Mouse (Mus musculus) forebrain, embryonic 11.5 days (tissue): Measurements from ENCODE around the gene Cldn11. TPM values are rescaled to one million over a fixed set of nuclear protein-coding genes. Genes with fewer than 3 reads are reported as not detected.

ENCODE experiments used
- ATAC-seq: fragments of 200-750 bp; cut with Nextera tagmentation; replicated peaks from 2 replicates; pipeline ENCODE4 v1.8.0; 2017; ENCODE audit warnings: moderate TSS enrichment; ENCODE audit not compliant: low FRiP score
- DNase-seq: peaks from one replicate; pipeline ENCODE4 v3.0.0-alpha.2; 2017; ENCODE audit warnings: low spot score
- H3K27ac ChIP-seq: fragments of 300-500 bp; sonication (generic); 2 replicates; pipeline ENCODE4 v1.5.1; 2014; ENCODE audit warnings: low read depth, low read length
- H3K27me3 ChIP-seq: fragments of 300-500 bp; sonication (generic); 2 replicates; pipeline ENCODE4 v1.6.1; 2014; ENCODE audit warnings: mild to moderate bottlenecking, low read length, mixed read lengths; ENCODE audit not compliant: control insufficient read depth, insufficient read depth
- H3K36me3 ChIP-seq: fragments of 300-500 bp; sonication (generic); 2 replicates; pipeline ENCODE4 v1.6.1; 2014; ENCODE audit warnings: mild to moderate bottlenecking, low read length, moderate library complexity, mixed read lengths; ENCODE audit not compliant: control insufficient read depth, insufficient read depth
- H3K4me1 ChIP-seq: fragments of 300-500 bp; sonication (generic); replicated peaks from 2 replicates; pipeline ENCODE4 v1.6.1; 2014; ENCODE audit warnings: low read length, mixed read lengths; ENCODE audit not compliant: control insufficient read depth, insufficient read depth
- H3K4me2 ChIP-seq: fragments of 300-500 bp; sonication (generic); 2 replicates; pipeline ENCODE4 v1.6.1; 2014; ENCODE audit warnings: low read depth, mild to moderate bottlenecking, low read length, moderate library complexity, mixed read lengths; ENCODE audit not compliant: severe bottlenecking
- H3K4me3 ChIP-seq: fragments of 300-500 bp; sonication (generic); 2 replicates; pipeline ENCODE4 v1.5.1; 2014; ENCODE audit warnings: low read depth, low read length
- H3K9ac ChIP-seq: fragments of 300-500 bp; sonication (generic); 2 replicates; pipeline ENCODE4 v1.6.1; 2014; ENCODE audit warnings: low read length
- H3K9me3 ChIP-seq: fragments of 300-500 bp; sonication (generic); 2 replicates; pipeline ENCODE4 v1.6.1; 2016; ENCODE audit warnings: low read length, mixed read lengths; ENCODE audit not compliant: control insufficient read depth
- WGBS: fragments of 180-500 bp; shearing (Covaris S2); extraction: QIAGEN DNeasy Blood & Tissue Kit; methylation state at CpG from one replicate; pipeline ENCODE4 v1.1.7; 2014; 5-methylcytosine and 5-hydroxymethylcytosine counted together
- polyA plus RNA-seq: library from polyadenylated mRNA; unstranded; fragments of >200 nt; fragmentation: Nextera tagmentation; extraction: Ambion mirVana; gene quantifications from 2 replicates; pipeline ENCODE4 v1.2.1, GENCODE M21; 2014

Cldn11 gene
- polyA plus RNA-seq, 1 experiment from 2014 or later, result 17.0 TPM

DNA sequence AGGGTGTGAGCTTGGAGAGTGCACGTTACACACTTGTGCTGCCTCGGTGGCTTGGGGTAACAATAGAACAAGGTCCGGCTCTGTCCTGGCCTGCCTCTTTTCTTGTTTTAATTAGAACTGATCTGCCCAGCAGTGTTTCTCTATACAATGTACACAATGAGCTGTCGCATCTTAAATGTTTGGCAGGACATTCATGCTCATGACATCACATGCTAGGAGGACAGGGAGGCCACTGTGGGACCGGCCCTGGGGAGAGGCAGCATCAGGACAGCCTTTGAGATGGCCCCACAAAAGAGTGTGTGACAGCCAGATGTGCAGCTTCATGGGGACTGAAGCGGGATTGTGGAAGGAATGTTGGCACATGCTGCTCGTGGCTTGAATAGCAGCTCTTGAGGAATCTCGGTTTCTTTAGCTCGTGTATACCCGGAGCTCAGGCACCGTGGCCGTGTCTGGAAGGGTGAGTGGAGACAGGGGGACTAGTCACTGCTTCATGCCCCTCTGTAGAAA lies 16.7 kb downstream of the Cldn11 start:
- Histone ChIP-seq H3K27ac (no peak overlapping the region), H3K36me3 (no peaks in the 10 kb centered on the region), H3K4me3 (no peak overlapping the region), H3K9ac (no peak overlapping the region; the same call in 1 of the 2 replicates), H3K4me1 (peaks cover 5% of the 10 kb centered on the region; the same call in 1 of the 2 replicates), H3K9me3 (no peaks in the 10 kb centered on the region), H3K4me2 (no peak overlapping the region), H3K27me3 (no peaks in the 10 kb centered on the region)
- WGBS, result 28% methylated on average over 12 of the region's 12 CpGs
- DNase-seq, result no peak
- ATAC-seq, result peak; percentile 74; the same call in 1 of the 2 replicates

DNA sequence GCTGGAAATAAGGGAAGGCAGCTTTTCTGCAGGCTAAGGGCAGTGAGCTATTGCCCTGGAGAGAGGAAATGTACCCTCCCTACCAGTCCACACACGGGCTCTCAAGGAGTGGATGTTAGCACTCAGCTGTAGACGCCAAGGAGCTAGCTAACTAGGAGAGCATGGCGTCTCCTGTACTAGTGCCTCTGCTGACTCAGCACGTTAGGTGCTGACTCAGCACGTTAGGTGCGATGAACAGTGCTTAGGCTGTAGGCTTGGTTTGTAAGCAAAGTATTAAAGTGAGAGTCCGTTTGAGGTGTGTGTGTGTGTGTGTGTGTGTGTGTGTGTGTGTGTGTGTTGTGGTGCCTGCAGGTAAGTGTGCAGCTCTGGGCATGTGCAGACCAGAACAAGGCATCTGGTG lies 40.6 kb downstream of the Cldn11 start:
- H3K27me3 ChIP-seq, result no peaks in the 10 kb centered on the region
- 92% methylated on average over 7 of the region's 7 CpGs for WGBS
- no peak overlapping the region for H3K4me2 ChIP-seq
- H3K9ac ChIP-seq, result no peak overlapping the region
- ATAC-seq, result no peak
- no peak overlapping the region for H3K4me3 ChIP-seq
- no peaks in the 10 kb centered on the region for H3K9me3 ChIP-seq
- no peaks in the 10 kb centered on the region for H3K4me1 ChIP-seq
- H3K36me3 ChIP-seq, result no peaks in the 10 kb centered on the region
- H3K27ac ChIP-seq, result no peak overlapping the region
- no peak for DNase-seq

DNA sequence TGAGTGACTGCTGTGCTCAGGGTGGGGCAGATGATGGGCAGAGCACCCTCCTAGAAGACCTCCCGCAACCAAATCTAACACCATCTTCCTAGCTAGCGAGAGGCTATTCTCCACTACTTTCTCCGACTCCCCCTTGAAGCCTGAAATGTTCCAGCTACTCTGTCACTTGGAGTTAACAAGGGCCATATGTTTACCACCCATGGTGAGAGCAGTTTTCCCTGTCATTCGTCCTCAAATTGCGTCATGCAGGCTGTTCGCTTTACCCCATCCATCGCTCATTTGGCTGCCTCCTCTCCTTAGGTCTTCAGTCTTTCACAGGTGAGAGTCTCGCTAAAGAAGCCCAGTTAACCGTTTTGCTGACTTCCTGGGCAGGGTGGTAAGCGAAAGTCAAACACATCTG lies 41.7 kb downstream of the Cldn11 start:
- Histone ChIP-seq H3K27ac (no peak overlapping the region), H3K9me3 (no peaks in the 10 kb centered on the region), H3K4me1 (no peaks in the 10 kb centered on the region), H3K4me3 (no peak overlapping the region), H3K9ac (no peak overlapping the region), H3K36me3 (no peaks in the 10 kb centered on the region), H3K27me3 (no peaks in the 10 kb centered on the region), H3K4me2 (no peak overlapping the region)
- DNase-seq (no peak), ATAC-seq (no peak)
- 75% methylated on average over 10 of the region's 10 CpGs for WGBS

DNA sequence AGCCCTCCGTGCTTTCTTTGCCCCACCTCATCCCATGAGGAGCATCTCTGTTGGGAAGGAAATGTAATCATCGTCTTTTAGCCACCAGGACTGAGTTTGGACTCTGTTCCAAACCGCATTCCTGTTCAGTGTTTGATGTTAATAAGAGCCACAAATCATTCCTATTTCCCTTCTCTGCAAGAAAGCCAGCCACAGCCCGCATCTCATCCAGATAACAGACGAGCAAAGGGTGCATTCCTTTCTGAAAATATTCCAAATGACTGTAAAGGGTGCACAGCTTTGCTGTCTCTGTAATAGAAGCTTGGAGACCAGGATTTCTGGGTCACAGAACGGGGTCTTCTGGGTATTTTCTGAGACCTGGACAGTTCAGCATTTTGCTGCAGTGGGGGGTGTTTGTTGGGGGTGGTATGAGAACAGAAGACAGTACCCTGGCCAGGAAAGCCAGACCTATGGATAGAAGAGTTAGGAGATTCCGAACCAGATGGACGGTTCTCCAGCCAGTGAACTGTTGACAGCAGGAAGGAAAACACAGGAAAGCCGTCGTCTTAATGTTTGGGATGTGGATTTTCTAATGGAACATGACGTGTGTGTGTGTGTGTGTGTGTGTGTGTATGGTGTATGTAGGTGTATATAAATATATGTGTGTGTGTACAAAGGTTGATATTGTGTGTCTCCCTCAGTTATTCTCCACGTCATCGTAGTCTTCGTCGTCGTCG lies 49.6 kb downstream of the Cldn11 start:
- Histone ChIP-seq H3K27me3 (no peaks in the 10 kb centered on the region), H3K4me1 (no peaks in the 10 kb centered on the region), H3K27ac (no peak overlapping the region), H3K9ac (no peak overlapping the region), H3K9me3 (no peaks in the 10 kb centered on the region), H3K36me3 (no peaks in the 10 kb centered on the region), H3K4me2 (no peak overlapping the region), H3K4me3 (no peak overlapping the region)
- ATAC-seq (no peak), DNase-seq (no peak)
- 89% methylated on average over 17 of the region's 17 CpGs for WGBS

DNA sequence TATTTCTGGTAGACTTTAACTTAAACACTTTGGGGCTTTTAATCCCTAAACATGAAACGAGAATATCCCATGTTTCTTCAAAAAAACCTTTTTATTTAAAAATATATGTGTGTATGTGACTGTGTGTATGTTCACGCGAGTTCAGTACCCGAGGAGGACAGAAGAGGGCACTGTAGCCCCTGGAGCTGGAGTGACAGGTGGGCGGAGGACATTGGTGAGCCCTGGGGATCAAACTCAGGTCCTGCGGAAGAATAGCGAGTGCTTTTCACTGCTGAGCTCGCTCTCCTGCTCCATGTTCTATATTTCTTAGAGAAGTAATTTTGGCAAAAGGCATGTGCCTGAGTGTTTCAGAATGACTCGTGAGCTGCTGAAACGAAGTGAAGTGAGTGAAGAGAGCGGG lies 54.2 kb downstream of the Cldn11 start:
- Histone ChIP-seq H3K4me3 (no peak overlapping the region), H3K4me1 (0 out of 2 replicates have a peak, but pooled peaks cover under 1% of the 10 kb centered on the region), H3K27me3 (no peaks in the 10 kb centered on the region), H3K9me3 (no peaks in the 10 kb centered on the region), H3K4me2 (no peak overlapping the region), H3K27ac (no peak overlapping the region), H3K9ac (no peak overlapping the region), H3K36me3 (no peaks in the 10 kb centered on the region)
- DNase-seq (no peak), ATAC-seq (no peak)
- 94% methylated on average over 11 of the region's 11 CpGs for whole genome bisulfite sequencing

DNA sequence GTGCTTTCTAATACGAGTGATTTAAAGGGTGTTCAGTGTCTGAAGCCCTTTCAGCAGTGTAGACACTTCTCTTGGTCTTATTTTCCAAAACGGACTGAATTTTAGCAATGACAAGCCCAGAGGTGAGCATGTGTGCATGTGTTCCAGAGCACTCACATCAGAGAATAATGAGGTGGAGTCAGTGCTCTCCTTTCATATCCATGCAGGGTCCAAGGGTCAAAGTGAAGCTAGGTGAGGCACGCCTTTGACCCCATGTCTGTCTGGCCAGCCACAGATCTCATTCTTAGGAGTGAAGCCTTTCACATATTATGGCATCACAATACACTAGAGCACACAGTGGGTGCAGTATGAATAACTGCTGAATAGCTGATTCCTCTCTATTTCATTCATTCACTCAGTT lies 55.4 kb downstream of the Cldn11 start:
- ATAC-seq (no peak), DNase-seq (no peak)
- Histone ChIP-seq H3K4me1 (0 out of 2 replicates have a peak, but pooled peaks cover 3% of the 10 kb centered on the region), H3K4me2 (no peak overlapping the region), H3K9me3 (no peaks in the 10 kb centered on the region), H3K4me3 (no peak overlapping the region), H3K27me3 (no peaks in the 10 kb centered on the region), H3K27ac (no peak overlapping the region), H3K9ac (no peak overlapping the region), H3K36me3 (no peaks in the 10 kb centered on the region)
- WGBS, result 89% methylated on average over 3 of the region's 3 CpGs

DNA sequence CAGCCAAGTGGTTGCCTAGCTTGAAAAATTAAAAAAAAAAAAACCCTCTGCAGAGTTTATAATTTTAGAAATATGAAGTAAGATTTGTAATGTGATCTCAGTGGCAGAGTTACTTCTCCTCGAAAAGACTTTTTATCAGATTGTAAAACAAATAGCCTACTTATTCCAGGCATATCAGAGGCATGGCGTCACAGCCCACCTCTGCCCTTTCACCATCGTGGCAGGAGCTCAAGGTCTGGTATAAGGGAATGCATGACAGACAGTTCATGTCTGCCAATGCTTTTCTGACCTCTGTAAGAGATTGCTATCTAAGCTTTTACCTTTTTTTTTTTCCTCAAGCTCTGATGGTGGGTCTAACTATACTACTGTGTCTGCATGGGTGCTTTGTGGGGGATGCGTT lies 58.3 kb downstream of the Cldn11 start:
- no peak for DNase-seq
- H3K9me3 ChIP-seq, result no peaks in the 10 kb centered on the region
- no peak for ATAC-seq
- H3K4me1 ChIP-seq, result 0 out of 2 replicates have a peak, but pooled peaks cover 3% of the 10 kb centered on the region
- H3K27me3 ChIP-seq, result no peaks in the 10 kb centered on the region
- no peaks in the 10 kb centered on the region for H3K36me3 ChIP-seq
- no peak overlapping the region for H3K4me2 ChIP-seq
- H3K9ac ChIP-seq, result no peak overlapping the region
- no peak overlapping the region for H3K27ac ChIP-seq
- WGBS, result 71% methylated on average over 4 of the region's 4 CpGs
- H3K4me3 ChIP-seq, result no peak overlapping the region

DNA sequence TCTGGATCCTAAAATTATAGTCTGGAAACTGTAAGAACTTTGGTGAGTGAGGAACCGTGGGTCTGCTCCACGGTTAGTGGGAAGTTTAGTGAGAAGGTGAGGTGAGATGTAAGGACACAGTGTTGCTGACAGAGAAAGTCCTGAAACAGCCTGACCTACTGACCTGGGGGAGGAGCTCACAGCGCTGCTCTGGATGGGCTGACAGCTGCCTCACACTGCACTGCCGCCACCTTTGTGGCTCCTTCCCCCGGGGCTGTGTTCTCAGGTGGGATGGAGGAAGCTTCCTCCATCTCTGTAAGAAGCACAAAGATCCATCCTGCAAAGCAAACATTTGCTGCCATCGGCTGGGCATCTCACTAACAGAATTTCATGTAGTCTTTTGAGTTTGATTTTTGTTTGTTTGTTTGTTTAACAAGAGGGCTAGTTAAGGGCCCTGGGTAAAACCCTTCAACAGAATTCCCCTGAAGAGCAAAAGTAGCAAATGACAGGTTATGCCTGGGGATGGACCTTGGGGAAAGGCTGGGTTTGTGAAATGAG lies 58.8 kb downstream of the Cldn11 start:
- Histone ChIP-seq H3K4me3 (no peak overlapping the region), H3K9ac (no peak overlapping the region), H3K4me2 (no peak overlapping the region; the same call in 1 of the 2 replicates), H3K4me1 (0 out of 2 replicates have a peak, but pooled peaks cover 3% of the 10 kb centered on the region), H3K27ac (no peak overlapping the region), H3K9me3 (no peaks in the 10 kb centered on the region), H3K36me3 (no peaks in the 10 kb centered on the region), H3K27me3 (no peaks in the 10 kb centered on the region)
- DNase-seq (peak; percentile 53), ATAC-seq (no peak)
- 24% methylated on average over 6 of the region's 6 CpGs for WGBS
